Mouse (Mus musculus) lung, adult 18-20 months (tissue): Measurements from ENCODE around the gene Trappc11.
"Not testable (repeated sequence)": the region's sequence is repeated elsewhere in the genome, so short reads cannot be mapped to it uniquely, and the experiment has no call there.

Experiments
- DNase-seq, 2 experiments: peaks; one replicate each; pipeline ENCODE4 v3.0.0; 2022; ENCODE audit warnings: mixed read lengths in 2 of 2

Trappc11 gene

GRCm38 (mm10) chr8:47482354-47483071 lies 50.8 kb downstream of the Trappc11 start:
- no peak for DNase-seq

GRCm38 (mm10) chr8:47480039-47480438 lies 53.2 kb downstream of the Trappc11 start:
- no peak for DNase-seq

- DNase-seq: no peak
These were observed 71.6 kb downstream of the Trappc11 start for GRCm38 (mm10) chr8:47461650-47462049.

- no peak for DNase-seq
These were observed 74.0 kb downstream of the Trappc11 start for GRCm38 (mm10) chr8:47459216-47459749.

- peak; percentile 13 to 15 for DNase-seq
These were observed 74.7 kb downstream of the Trappc11 start for GRCm38 (mm10) chr8:47458591-47458990.

DNA sequence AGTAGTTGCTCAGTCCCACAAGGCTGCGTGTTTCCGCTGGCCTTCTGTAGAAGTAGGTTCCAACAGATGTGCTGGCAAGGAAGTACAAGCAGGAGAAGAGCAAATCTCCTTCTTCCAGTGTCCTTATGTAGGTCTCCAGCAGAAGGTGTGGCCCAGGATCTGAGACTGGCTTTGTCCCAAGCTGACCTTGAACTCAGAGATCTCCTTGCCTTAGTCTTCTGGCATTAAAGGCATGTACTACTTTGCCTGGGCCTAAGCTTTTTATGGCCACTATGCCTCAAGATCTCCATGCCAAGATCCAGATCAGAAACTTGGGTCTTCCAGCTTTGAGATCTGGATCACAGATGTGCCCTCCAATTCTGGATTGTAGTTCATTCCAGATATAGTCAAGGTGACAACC lies 84.1 kb downstream of the Trappc11 start:
- DNase-seq: not testable (repeated sequence)

DNA sequence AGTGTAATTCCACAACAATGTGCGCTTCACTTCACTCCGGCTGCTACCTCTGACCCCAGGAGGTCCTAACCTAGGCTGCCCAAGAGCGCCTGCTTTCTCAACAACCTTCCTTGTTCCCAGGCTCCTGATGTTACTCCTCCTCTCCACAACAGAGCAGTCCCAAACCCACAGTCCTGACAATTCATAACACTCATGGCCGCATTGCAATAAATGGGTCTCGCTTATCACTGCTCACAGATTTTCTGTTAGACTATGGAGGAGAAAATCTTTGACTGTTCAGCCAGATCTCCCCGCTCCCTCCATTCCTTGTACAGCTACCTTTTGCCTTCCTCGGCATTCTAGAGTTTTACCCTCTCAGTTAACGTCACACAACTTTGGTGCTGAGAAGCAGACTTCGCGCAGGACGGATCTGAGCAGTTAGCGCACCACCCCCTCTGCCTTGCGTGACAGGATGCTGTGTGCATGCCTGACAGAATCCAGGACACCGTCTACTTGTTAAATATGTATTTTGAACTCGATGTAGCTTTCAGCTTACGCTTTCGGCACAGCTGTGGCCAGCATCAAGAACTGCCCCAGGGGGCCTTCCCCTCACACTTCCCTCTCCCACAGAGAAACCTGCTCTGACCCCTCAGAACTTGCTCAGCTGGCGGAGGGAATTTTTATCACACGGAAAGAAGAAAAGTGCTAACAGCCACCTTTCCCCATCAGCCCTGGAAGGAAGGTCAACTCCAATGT lies 86.8 kb downstream of the Trappc11 start, which contains the start of gene Stox2:
Stox2 (minus strand) TSS at position 51 of the 735 bp plus-strand sequence.
- no peak for DNase-seq
